Comparison of ENCODE assay signal across 8 mouse cellular contexts in genomic region chr13:51418268-51418941, GRCm38 (mm10). TPM values are rescaled to one million over a fixed set of nuclear protein-coding genes. Genes with fewer than 3 reads are reported as not detected.
DNase-seq lines count a peak whose midpoint lies in the region; ATAC-seq and TF ChIP-seq lines count a peak whose summit lies in the region.

No protein-coding gene starts in this region.

- H3K4me1 ChIP-seq in embryonic fibroblast, embryonic 13.5 days (ENCODE audit: control insufficient read depth, insufficient read depth, low read length), result peaks cover 6% of the 10 kb centered on the region
- peaks cover 25% of the 10 kb centered on the region for H3K4me1 ChIP-seq in heart, embryonic 13.5 days
- H3K4me1 ChIP-seq in kidney, postnatal 0 days (replicated peaks; ENCODE audit: insufficient read depth, low read length), result peaks cover 7% of the 10 kb centered on the region; the same call in 1 of the 2 replicates
- H3K4me1 ChIP-seq in liver, adult 2 months (ENCODE audit: control insufficient read depth, insufficient read depth, low read length), result peaks cover 5% of the 10 kb centered on the region; the same call in 1 of the 2 replicates

- no peak for TF ChIP-seq POLR2A in embryonic fibroblast, embryonic 13.5 days (IDR thresholded peaks at IDR 0.05; ENCODE audit: low read depth, low read length)
- TF ChIP-seq POLR2A in liver, adult 2 months (IDR thresholded peaks at IDR 0.05; ENCODE audit: extremely low read depth, insufficient read depth, low read length), result no peak

- WGBS in heart, embryonic 13.5 days, result 6% methylated on average over 20 of the region's 20 CpGs
- 6% methylated on average over 20 of the region's 20 CpGs for WGBS in kidney, postnatal 0 days
- 15% methylated on average over 20 of the region's 20 CpGs for WGBS in liver, adult 2 months

- peaks cover 49% of the 10 kb centered on the region for H3K36me3 ChIP-seq in heart, embryonic 13.5 days
- peaks cover 3% of the 10 kb centered on the region; the same call in 1 of the 2 replicates for H3K36me3 ChIP-seq in kidney, postnatal 0 days (ENCODE audit: insufficient read depth, low read length)
- no peaks in the 10 kb centered on the region for H3K36me3 ChIP-seq in liver, adult 2 months (ENCODE audit: control insufficient read depth, insufficient read depth, low read length)
- H3K36me3 ChIP-seq in splenic B cell, adult 2 months (ENCODE audit: control insufficient read depth, insufficient read depth, low read length, poor library complexity, severe bottlenecking), result no peaks in the 10 kb centered on the region

- H3K27me3 ChIP-seq in heart, embryonic 13.5 days (replicated peaks), result no peaks in the 10 kb centered on the region
- no peaks in the 10 kb centered on the region for H3K27me3 ChIP-seq in kidney, postnatal 0 days (ENCODE audit: insufficient read depth, low read length)
- no peaks in the 10 kb centered on the region for H3K27me3 ChIP-seq in liver, adult 2 months (ENCODE audit: control insufficient read depth, insufficient read depth, low read length)
- no peaks in the 10 kb centered on the region for H3K27me3 ChIP-seq in splenic B cell, adult 2 months (ENCODE audit: control insufficient read depth, insufficient read depth, low read length, poor library complexity, severe bottlenecking)

- H3K79me2 ChIP-seq in liver, adult 2 months (ENCODE audit: control insufficient read depth, insufficient read depth, low read length), result no peaks in the 10 kb centered on the region

- peak overlapping the region; percentile 51 for H3K4me2 ChIP-seq in heart, embryonic 13.5 days
- H3K4me2 ChIP-seq in kidney, postnatal 0 days (ENCODE audit: low read length), result peak overlapping the region; percentile 30; the same call in 1 of the 2 replicates

- H3K9me3 ChIP-seq in heart, embryonic 13.5 days, result peaks cover 5% of the 10 kb centered on the region; the same call in 1 of the 2 replicates
- no peaks in the 10 kb centered on the region for H3K9me3 ChIP-seq in kidney, postnatal 0 days (replicated peaks; ENCODE audit: low read length)

- TF ChIP-seq CTCF in embryonic fibroblast, embryonic 13.5 days (IDR thresholded peaks at IDR 0.05; ENCODE audit: borderline replicate concordance, insufficient read depth, low read length), result peak; percentile 74; the same call in 1 of the 2 replicates
- peak; percentile 99 for TF ChIP-seq CTCF in kidney, postnatal 0 days (IDR thresholded peaks at IDR 0.05; ENCODE audit: low read depth)
- peak; percentile 91 for TF ChIP-seq CTCF in liver, adult 2 months (IDR thresholded peaks at IDR 0.05; ENCODE audit: low read depth, low read length)

- H3K9ac ChIP-seq in heart, embryonic 13.5 days, result peak overlapping the region; percentile 57
- H3K9ac ChIP-seq in kidney, postnatal 0 days (ENCODE audit: low read depth, low read length), result no peak overlapping the region
- no peak overlapping the region for H3K9ac ChIP-seq in liver, adult 2 months (ENCODE audit: low read depth, low read length)

- no peak overlapping the region for H3K4me3 ChIP-seq in embryonic fibroblast, embryonic 13.5 days (ENCODE audit: insufficient read depth, low read length)
- H3K4me3 ChIP-seq in heart, embryonic 13.5 days, result 0 out of 2 replicates have a peak overlapping the region, but pooled peaks have one; percentile 15
- H3K4me3 ChIP-seq in kidney, postnatal 0 days (replicated peaks; ENCODE audit: low read depth, low read length), result no peak overlapping the region
- H3K4me3 ChIP-seq in liver, adult 2 months (ENCODE audit: insufficient read depth, low read depth, low read length), result peak overlapping the region; percentile 30; the same call in 1 of the 2 replicates

- H3K27ac ChIP-seq in embryonic fibroblast, embryonic 13.5 days (ENCODE audit: insufficient read depth, low read length), result peak overlapping the region; percentile 43
- H3K27ac ChIP-seq in heart, embryonic 13.5 days (replicated peaks), result peak overlapping the region; percentile 61
- peak overlapping the region; percentile 43; the same call in 1 of the 2 replicates for H3K27ac ChIP-seq in kidney, postnatal 0 days
- H3K27ac ChIP-seq in liver, adult 2 months (replicated peaks; ENCODE audit: insufficient read depth, low read depth, low read length), result 0 out of 2 replicates have a peak overlapping the region, but pooled peaks have one; percentile 13

- peak; percentile 39; the same call in 1 of the 2 replicates for ATAC-seq in heart, embryonic 13.5 days (ENCODE audit: extremely low read depth, insufficient number of reproducible peaks, low FRiP score, low TSS enrichment)
- peak; percentile 53 for ATAC-seq in kidney, postnatal 0 days (replicated peaks; ENCODE audit: low FRiP score, low read depth)

- peak; percentile 87 for DNase-seq in 416B (ENCODE audit: low read depth)
- DNase-seq in brain, adult 2 months (ENCODE audit: low read depth, low spot score), result peak; percentile 92
- peak; percentile 98 for DNase-seq in kidney, postnatal 0 days (ENCODE audit: low spot score)
- peak; percentile 58 for DNase-seq in liver, adult 2 months (ENCODE audit: extremely low read depth, low read depth, low spot score)
- DNase-seq in naive thymus-derived CD4-positive, alpha-beta T cell, adult 2 months (ENCODE audit: low read depth), result peak; percentile 83
- peak; percentile 89 for DNase-seq in splenic B cell, adult 2 months (ENCODE audit: low read depth, low spot score)

RNA-seq across cellular contexts. Expression of gene S1pr3, which starts 10.0 kb away (rescaled TPM):
- polyA plus RNA-seq in embryonic fibroblast, embryonic 13.5 days (2011; ENCODE audit: insufficient read length, low read depth, missing spikeins), result 122 and 143 TPM in 2 replicates
- 19.3 and 24.0 TPM in 2 replicates for polyA plus RNA-seq in heart, embryonic 13.5 days (2015; fragmentation: Nextera tagmentation; extraction: Ambion mirVana)
- polyA plus RNA-seq in kidney, postnatal 0 days (2015; fragmentation: Nextera tagmentation; extraction: Ambion mirVana), result 36.7 and 37.5 TPM in 2 replicates
- total RNA-seq in liver, adult 2 months (2014; rRNA removed), result 0.83 and 1.1 TPM in 2 replicates
- polyA plus RNA-seq in liver, adult 2 months (2012; rRNA removed), result 1.6 and 1.7 TPM in 2 replicates

Comparison
In these comparisons a context has a peak if more than half of its experiments do, and no peak if none do; other contexts are left out.
1. H3K4me3 ChIP-seq: peak in heart, embryonic 13.5 days (single experiment) and liver, adult 2 months (single experiment); none in embryonic fibroblast, embryonic 13.5 days (single experiment) and kidney, postnatal 0 days (single experiment).
2. Peak in every context shown above with its lines, with median percentiles within 50 percentile points of each other: DNase-seq, H3K27ac ChIP-seq and CTCF ChIP-seq.